9 mouse cellular contexts compared by ENCODE assay signal in genomic region chr4:66715821-66716760, GRCm38 (mm10).
DNase-seq lines count a peak whose midpoint lies in the region; ATAC-seq and TF ChIP-seq lines count a peak whose summit lies in the region.
"Had no signal": no experiment of that assay in that cellular context is flagged by ENCODE, and none has a peak within 500 bp of the region (broad histone marks: within the 10 kb centered on the region; RNA-seq: fewer than 3 reads in every experiment).

No protein-coding gene starts in this region.

- no peaks in the 10 kb centered on the region for H3K36me3 ChIP-seq in hindbrain, embryonic 11.5 days (ENCODE audit: control insufficient read depth, insufficient read depth, low read length)
- no peaks in the 10 kb centered on the region for H3K36me3 ChIP-seq in midbrain, embryonic 16.5 days (ENCODE audit: control insufficient read depth, insufficient read depth, low read length)
- no peaks in the 10 kb centered on the region for H3K36me3 ChIP-seq in kidney, embryonic 15.5 days

- H3K27me3 ChIP-seq in hindbrain, embryonic 11.5 days (ENCODE audit: control insufficient read depth, insufficient read depth, low read length) = no peaks in the 10 kb centered on the region
- no peaks in the 10 kb centered on the region for H3K27me3 ChIP-seq in midbrain, embryonic 16.5 days (ENCODE audit: control insufficient read depth, insufficient read depth, low read depth, low read length)
- H3K27me3 ChIP-seq in kidney, embryonic 15.5 days = no peaks in the 10 kb centered on the region

- no peak overlapping the region for H3K9ac ChIP-seq in hindbrain, embryonic 11.5 days (ENCODE audit: low read depth, low read length)
- H3K9ac ChIP-seq in midbrain, embryonic 16.5 days (ENCODE audit: low read depth, low read length) = no peak overlapping the region
- no peak overlapping the region for H3K9ac ChIP-seq in kidney, embryonic 15.5 days

- no peaks in the 10 kb centered on the region for H3K9me3 ChIP-seq in hindbrain, embryonic 11.5 days (ENCODE audit: control insufficient read depth, low read length)
- H3K9me3 ChIP-seq in midbrain, embryonic 16.5 days (replicated peaks; ENCODE audit: control insufficient read depth, low read length, poor library complexity, severe bottlenecking) = no peaks in the 10 kb centered on the region
- H3K9me3 ChIP-seq in kidney, embryonic 15.5 days (replicated peaks) = 0 out of 2 replicates have a peak, but pooled peaks cover 3% of the 10 kb centered on the region

- ATAC-seq in hindbrain, embryonic 11.5 days (ENCODE audit: low FRiP score) = peak; percentile 92
- peak; percentile 97 for ATAC-seq in midbrain, embryonic 16.5 days
- no peak for ATAC-seq in kidney, embryonic 15.5 days (replicated peaks; ENCODE audit: low FRiP score)

- no peak for TF ChIP-seq POLR2A in brain, embryonic 14.5 days (IDR thresholded peaks at IDR 0.05; ENCODE audit: borderline replicate concordance, extremely low read depth, insufficient read depth, insufficient read length, poor library complexity, severe bottlenecking)

- H3K4me2 ChIP-seq in hindbrain, embryonic 11.5 days (replicated peaks; ENCODE audit: low read depth, low read length) = no peak overlapping the region
- no peak overlapping the region for H3K4me2 ChIP-seq in midbrain, embryonic 16.5 days (ENCODE audit: low read length)
- no peak overlapping the region for H3K4me2 ChIP-seq in kidney, embryonic 15.5 days

- H3K4me1 ChIP-seq in hindbrain, embryonic 11.5 days (replicated peaks; ENCODE audit: control insufficient read depth, insufficient read depth, low read length) = no peaks in the 10 kb centered on the region
- peaks cover 9% of the 10 kb centered on the region for H3K4me1 ChIP-seq in midbrain, embryonic 16.5 days (ENCODE audit: control insufficient read depth, insufficient read depth, low read length)
- no peaks in the 10 kb centered on the region for H3K4me1 ChIP-seq in kidney, embryonic 15.5 days

- WGBS in hindbrain, embryonic 11.5 days = 75% methylated on average over 6 of the region's 6 CpGs
- 56% methylated on average over 6 of the region's 6 CpGs for WGBS in midbrain, embryonic 16.5 days
- WGBS in kidney, embryonic 15.5 days = 74% methylated on average over 6 of the region's 6 CpGs

- H3K4me3 ChIP-seq in hindbrain, embryonic 11.5 days (ENCODE audit: low read depth, low read length) = no peak overlapping the region
- H3K4me3 ChIP-seq in midbrain, embryonic 16.5 days (ENCODE audit: low read depth, low read length) = no peak overlapping the region
- no peak overlapping the region for H3K4me3 ChIP-seq in kidney, embryonic 15.5 days (replicated peaks)
- H3K4me3 ChIP-seq: myocyte had no signal

- peak; percentile 38 for DNase-seq in embryo, embryonic 10 days (ENCODE audit: low spot score)
- DNase-seq in embryo, embryonic 9.5 days (ENCODE audit: extremely low spot score) = no peak
- peak; percentile 86 for DNase-seq in brain, embryonic 14.5 days (ENCODE audit: low read depth)
- DNase-seq in hindbrain, embryonic 11.5 days (ENCODE audit: low spot score) = peak; percentile 31
- no peak for DNase-seq in urinary bladder, postnatal 36 days (ENCODE audit: low spot score in 2 of 2)
- DNase-seq in spleen, postnatal 14 days (ENCODE audit: low spot score in 2 of 2) = no peak

- TF ChIP-seq CTCF in brain, embryonic 14.5 days (IDR thresholded peaks at IDR 0.05; ENCODE audit: borderline replicate concordance, extremely low read depth, insufficient read depth, insufficient read length) = peak; percentile 12; the same call in 1 of the 2 replicates

- H3K27ac ChIP-seq in hindbrain, embryonic 11.5 days (ENCODE audit: low read depth, low read length) = no peak overlapping the region
- H3K27ac ChIP-seq in midbrain, embryonic 16.5 days (ENCODE audit: low read length) = no peak overlapping the region
- no peak overlapping the region for H3K27ac ChIP-seq in kidney, embryonic 15.5 days

Comparison
In these comparisons a context has a peak if more than half of its experiments do, and no peak if none do; other contexts are left out.
1. DNase-seq: peak in embryo, embryonic 10 days (single experiment), brain, embryonic 14.5 days (single experiment) and hindbrain, embryonic 11.5 days (single experiment); none in embryo, embryonic 9.5 days (single experiment), urinary bladder, postnatal 36 days (0 of 2) and spleen, postnatal 14 days (0 of 2).